Mouse (Mus musculus) embryonic fibroblast, embryonic 13.5 days (primary cell): ENCODE data around the gene Als2.

Source experiments
- CTCF ChIP-seq: IDR thresholded peaks from 2 replicates; pipeline ENCODE4 v1.5.1; 2011; ENCODE audit warnings: mild to moderate bottlenecking, control low read depth, low read length, moderate library complexity, borderline replicate concordance; ENCODE audit not compliant: insufficient read depth
- POLR2A ChIP-seq: IDR thresholded peaks from 2 replicates; pipeline ENCODE4 v1.6.1; 2011; ENCODE audit warnings: low read depth, mild to moderate bottlenecking, control low read depth, low read length, moderate library complexity

DNA sequence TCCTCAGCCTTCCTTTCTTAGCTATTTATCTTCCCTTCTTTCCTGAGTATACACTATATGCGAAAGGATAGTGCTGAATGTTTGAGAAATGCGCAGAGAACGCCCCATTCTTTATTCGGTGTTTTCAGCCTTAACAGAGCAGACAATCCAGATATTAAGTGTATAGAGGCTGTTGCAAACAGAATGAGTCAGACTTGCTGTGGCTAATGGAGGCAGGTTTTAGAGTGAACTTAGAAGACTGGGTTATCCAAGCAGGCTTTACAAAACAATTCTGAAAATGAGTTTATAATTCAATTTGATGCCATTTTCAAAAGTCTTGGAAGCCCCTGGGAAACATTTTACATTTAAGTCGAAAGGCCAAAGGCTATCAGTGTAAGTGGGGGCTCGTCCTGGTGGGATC, 32.4 kb upstream of the Als2 start:
- no peak for TF ChIP-seq CTCF
- TF ChIP-seq POLR2A: no peak
